Mouse (Mus musculus): ENCODE measurements around the gene Emid1. TPM values are rescaled to one million over a fixed set of nuclear protein-coding genes. Genes with fewer than 3 reads are reported as not detected.

Gene Emid1
- polyA plus RNA-seq, 1 experiment = 56.7 TPM

DNA sequence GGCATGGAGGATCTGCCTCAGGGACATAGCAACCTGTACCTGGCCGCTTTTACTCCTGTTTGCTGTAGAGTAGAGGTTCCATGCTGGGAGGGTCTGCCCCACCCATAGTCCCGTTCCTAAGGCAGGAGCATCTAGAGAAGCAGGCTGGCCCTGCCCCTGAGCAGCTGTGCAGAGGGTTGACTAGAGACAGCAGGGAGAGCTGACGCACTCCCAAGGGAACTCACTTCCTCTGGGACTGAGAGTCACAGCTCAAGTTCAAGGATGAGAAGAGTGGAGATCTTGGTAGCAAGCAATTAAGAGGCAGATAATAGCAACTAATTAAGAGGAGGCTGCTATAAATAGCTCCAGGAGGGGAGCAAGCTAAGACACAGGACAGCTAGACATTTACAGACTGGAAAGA, 20.8 kb upstream of the Emid1 start:
- TF ChIP-seq POLR2A (IDR thresholded peaks at IDR 0.05; ENCODE audit: control insufficient read depth, extremely low read depth, insufficient read depth, low read length, poor library complexity) = no peak
- no peak for TF ChIP-seq CTCF (IDR thresholded peaks at IDR 0.05; ENCODE audit: borderline replicate concordance, control insufficient read depth, extremely low read depth, insufficient read depth, low read length, poor library complexity)
- no peaks in the 10 kb centered on the region for H3K36me3 ChIP-seq (ENCODE audit: control insufficient read depth, insufficient read depth, low read length)
- no peaks in the 10 kb centered on the region for H3K27me3 ChIP-seq (ENCODE audit: control insufficient read depth, insufficient read depth, low read length)
- H3K4me3 ChIP-seq (ENCODE audit: control insufficient read depth, insufficient read depth, low read length) = no peak overlapping the region
- DNase-seq = no peak
- no peak overlapping the region for H3K27ac ChIP-seq (ENCODE audit: control insufficient read depth, insufficient read depth, low read length)
- peaks cover 46% of the 10 kb centered on the region for H3K4me1 ChIP-seq (replicated peaks; ENCODE audit: control insufficient read depth, insufficient read depth, low read length)
- WGBS = 81% methylated on average over 3 of the region's 3 CpGs

DNA sequence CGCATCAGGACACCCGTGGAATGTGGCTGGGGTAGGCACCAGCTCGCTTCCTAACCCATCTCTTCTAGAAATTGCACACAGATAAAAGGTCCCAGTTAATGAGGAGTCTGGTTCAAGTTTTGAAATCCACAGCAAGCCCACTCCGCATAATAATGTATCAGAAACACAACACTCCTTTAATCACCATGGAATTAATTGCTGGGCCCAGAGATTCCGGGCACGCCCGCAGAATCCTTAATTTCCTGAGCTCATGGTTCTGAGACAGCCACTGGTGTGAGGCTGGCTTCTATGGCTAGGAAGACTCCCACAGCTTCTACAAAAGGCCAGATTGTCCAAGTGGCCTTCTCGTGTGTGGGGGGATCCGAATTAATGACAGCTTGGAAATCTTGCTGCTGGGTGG, 15.3 kb upstream of the Emid1 start:
- Histone ChIP-seq H3K36me3 (ENCODE audit: control insufficient read depth, insufficient read depth, low read length) (no peaks in the 10 kb centered on the region), H3K4me3 (ENCODE audit: control insufficient read depth, insufficient read depth, low read length) (no peak overlapping the region), H3K4me1 (replicated peaks; ENCODE audit: control insufficient read depth, insufficient read depth, low read length) (peaks cover 9% of the 10 kb centered on the region), H3K27ac (ENCODE audit: control insufficient read depth, insufficient read depth, low read length) (no peak overlapping the region), H3K27me3 (ENCODE audit: control insufficient read depth, insufficient read depth, low read length) (no peaks in the 10 kb centered on the region)
- DNase-seq = no peak
- no peak for TF ChIP-seq POLR2A (IDR thresholded peaks at IDR 0.05; ENCODE audit: control insufficient read depth, extremely low read depth, insufficient read depth, low read length, poor library complexity)
- no peak for TF ChIP-seq CTCF (IDR thresholded peaks at IDR 0.05; ENCODE audit: borderline replicate concordance, control insufficient read depth, extremely low read depth, insufficient read depth, low read length, poor library complexity)
- WGBS = 94% methylated on average over 9 of the region's 9 CpGs

DNA sequence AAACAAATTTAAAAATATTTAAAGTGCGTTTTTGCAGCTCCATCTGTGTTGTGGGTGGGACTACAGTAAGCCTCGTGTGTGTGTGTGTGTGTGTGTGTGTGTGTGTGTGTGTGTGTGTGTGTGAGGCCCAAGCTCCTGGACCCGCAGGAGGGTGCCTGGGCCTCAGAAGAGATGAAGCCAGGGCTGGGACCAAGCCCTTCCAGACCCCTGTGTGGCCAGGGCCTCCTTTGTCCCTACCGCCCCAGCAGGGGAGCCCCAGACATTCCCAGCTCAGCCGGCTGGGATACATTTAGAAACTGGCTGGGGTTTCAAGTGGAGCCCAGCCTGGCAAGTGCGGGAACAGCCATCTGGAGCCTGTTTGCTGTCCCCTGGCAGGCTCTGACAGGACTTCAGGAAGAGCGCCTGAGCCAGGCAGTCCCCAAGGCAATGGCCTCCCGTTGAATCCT, 13.4 kb upstream of the Emid1 start:
- no peak for TF ChIP-seq POLR2A (IDR thresholded peaks at IDR 0.05; ENCODE audit: control insufficient read depth, extremely low read depth, insufficient read depth, low read length, poor library complexity)
- TF ChIP-seq CTCF (IDR thresholded peaks at IDR 0.05; ENCODE audit: borderline replicate concordance, control insufficient read depth, extremely low read depth, insufficient read depth, low read length, poor library complexity) = no peak
- Histone ChIP-seq H3K27me3 (ENCODE audit: control insufficient read depth, insufficient read depth, low read length) (no peaks in the 10 kb centered on the region), H3K36me3 (ENCODE audit: control insufficient read depth, insufficient read depth, low read length) (no peaks in the 10 kb centered on the region), H3K4me1 (replicated peaks; ENCODE audit: control insufficient read depth, insufficient read depth, low read length) (peaks cover 9% of the 10 kb centered on the region), H3K27ac (ENCODE audit: control insufficient read depth, insufficient read depth, low read length) (no peak overlapping the region), H3K4me3 (ENCODE audit: control insufficient read depth, insufficient read depth, low read length) (no peak overlapping the region)
- no peak for DNase-seq
- 85% methylated on average over 8 of the region's 8 CpGs for WGBS

DNA sequence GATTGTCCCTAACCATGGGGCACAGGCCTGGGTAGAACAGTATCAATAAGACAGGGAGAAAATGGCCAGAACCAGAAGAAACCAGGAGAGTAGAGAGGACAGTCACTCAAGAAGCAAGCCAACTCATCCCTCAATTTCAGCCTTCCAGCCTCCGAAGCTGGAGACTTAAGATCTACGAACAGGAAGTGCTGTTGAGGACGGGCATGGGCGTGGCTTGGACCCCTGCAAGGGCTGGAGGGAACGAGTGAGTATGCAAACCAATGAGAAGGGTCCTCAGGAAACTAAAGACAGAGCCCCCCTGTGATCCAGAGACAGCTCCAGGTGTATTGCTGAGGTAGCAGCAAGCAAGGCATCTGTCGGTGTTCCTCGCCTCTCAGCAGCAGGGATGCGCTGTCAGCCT, 12.3 kb upstream of the Emid1 start:
- no peak for DNase-seq
- TF ChIP-seq POLR2A (IDR thresholded peaks at IDR 0.05; ENCODE audit: control insufficient read depth, extremely low read depth, insufficient read depth, low read length, poor library complexity) (no peak), CTCF (IDR thresholded peaks at IDR 0.05; ENCODE audit: borderline replicate concordance, control insufficient read depth, extremely low read depth, insufficient read depth, low read length, poor library complexity) (no peak)
- H3K36me3 ChIP-seq (ENCODE audit: control insufficient read depth, insufficient read depth, low read length) = no peaks in the 10 kb centered on the region
- H3K27me3 ChIP-seq (ENCODE audit: control insufficient read depth, insufficient read depth, low read length) = no peaks in the 10 kb centered on the region
- peaks cover 9% of the 10 kb centered on the region for H3K4me1 ChIP-seq (replicated peaks; ENCODE audit: control insufficient read depth, insufficient read depth, low read length)
- H3K4me3 ChIP-seq (ENCODE audit: control insufficient read depth, insufficient read depth, low read length) = no peak overlapping the region
- 65% methylated on average over 8 of the region's 8 CpGs for WGBS
- H3K27ac ChIP-seq (ENCODE audit: control insufficient read depth, insufficient read depth, low read length) = no peak overlapping the region

DNA sequence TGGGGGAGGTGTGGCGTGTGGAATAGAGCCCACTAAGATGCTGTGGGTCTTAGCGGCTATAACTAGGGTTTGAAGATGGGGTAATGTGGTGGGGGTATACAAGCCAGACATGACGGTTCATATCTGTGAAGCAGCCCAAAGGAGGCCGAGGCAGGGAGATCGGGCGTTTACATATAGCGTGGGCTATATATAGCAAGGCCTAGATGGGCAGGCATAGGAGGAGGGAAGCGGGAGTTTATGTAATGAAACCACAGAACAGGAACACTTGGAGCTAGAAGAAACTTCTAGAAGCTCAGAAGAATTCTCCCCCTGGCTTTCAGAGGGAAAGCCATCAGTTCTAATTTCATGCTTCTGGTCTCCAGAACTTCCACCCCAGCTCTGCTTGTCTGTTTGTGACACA, 11.4 kb upstream of the Emid1 start:
- no peaks in the 10 kb centered on the region for H3K36me3 ChIP-seq (ENCODE audit: control insufficient read depth, insufficient read depth, low read length)
- WGBS = 94% methylated on average over 8 of the region's 8 CpGs
- TF ChIP-seq CTCF (IDR thresholded peaks at IDR 0.05; ENCODE audit: borderline replicate concordance, control insufficient read depth, extremely low read depth, insufficient read depth, low read length, poor library complexity) (no peak), POLR2A (IDR thresholded peaks at IDR 0.05; ENCODE audit: control insufficient read depth, extremely low read depth, insufficient read depth, low read length, poor library complexity) (no peak)

DNA sequence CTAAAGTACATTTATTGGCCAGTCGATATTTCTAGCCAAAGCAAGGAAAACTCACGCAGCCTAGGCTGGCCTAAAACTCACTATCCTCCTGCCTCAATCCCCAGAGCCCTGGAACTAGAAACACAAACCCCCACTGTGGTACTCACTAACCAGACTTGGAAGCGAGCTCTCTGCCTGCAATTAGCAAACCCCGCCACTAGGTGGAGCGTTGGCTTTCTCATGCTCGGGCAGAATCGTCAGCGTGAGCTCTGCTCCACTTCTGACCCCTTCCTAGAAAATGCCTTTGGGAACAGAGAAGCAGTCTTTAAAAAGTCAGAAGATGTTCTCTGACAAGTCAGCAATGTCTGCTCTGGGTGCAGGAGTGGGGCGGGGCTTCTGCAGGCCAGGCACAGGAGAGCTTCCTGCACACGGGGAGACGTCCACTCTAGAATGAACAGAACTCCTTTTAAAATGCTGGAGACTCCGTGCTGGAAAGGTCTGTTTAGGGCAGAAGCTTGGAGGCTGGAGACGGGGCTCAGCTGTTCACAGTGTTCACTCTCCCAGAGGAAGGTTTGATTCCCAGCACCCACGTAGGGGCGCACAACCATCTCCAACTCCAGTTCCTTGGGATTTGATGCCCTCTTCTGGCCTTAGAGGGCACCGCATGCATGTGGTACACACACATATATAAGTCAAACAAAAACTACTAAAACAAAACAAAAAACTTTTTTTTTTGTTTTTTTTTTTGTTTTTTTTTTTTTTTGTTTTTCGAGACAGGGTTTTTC, 8.8 kb upstream of the Emid1 start:
- WGBS = 84% methylated on average over 17 of the region's 17 CpGs
- Histone ChIP-seq H3K27me3 (ENCODE audit: control insufficient read depth, insufficient read depth, low read length) (no peaks in the 10 kb centered on the region), H3K4me3 (ENCODE audit: control insufficient read depth, insufficient read depth, low read length) (no peak overlapping the region), H3K27ac (ENCODE audit: control insufficient read depth, insufficient read depth, low read length) (no peak overlapping the region), H3K36me3 (ENCODE audit: control insufficient read depth, insufficient read depth, low read length) (no peaks in the 10 kb centered on the region), H3K4me1 (replicated peaks; ENCODE audit: control insufficient read depth, insufficient read depth, low read length) (peaks cover 9% of the 10 kb centered on the region)
- DNase-seq = peak; percentile 76
- TF ChIP-seq POLR2A (IDR thresholded peaks at IDR 0.05; ENCODE audit: control insufficient read depth, extremely low read depth, insufficient read depth, low read length, poor library complexity) (no peak), CTCF (IDR thresholded peaks at IDR 0.05; ENCODE audit: borderline replicate concordance, control insufficient read depth, extremely low read depth, insufficient read depth, low read length, poor library complexity) (peak; percentile 68; the same call in 1 of the 2 replicates)

More for the DNA sequence above, 11.4 kb upstream of the Emid1 start:
- Histone ChIP-seq H3K27ac (ENCODE audit: control insufficient read depth, insufficient read depth, low read length) (no peak overlapping the region), H3K4me1 (replicated peaks; ENCODE audit: control insufficient read depth, insufficient read depth, low read length) (peaks cover 9% of the 10 kb centered on the region), H3K27me3 (ENCODE audit: control insufficient read depth, insufficient read depth, low read length) (no peaks in the 10 kb centered on the region), H3K4me3 (ENCODE audit: control insufficient read depth, insufficient read depth, low read length) (no peak overlapping the region)
- DNase-seq = no peak
